Mouse (Mus musculus) hindbrain, embryonic 10.5 days (tissue): Measurements from ENCODE around the gene Afmid. TPM values are rescaled to one million over a fixed set of nuclear protein-coding genes. Genes with fewer than 3 reads are reported as not detected.
A peak's percentile ranks its signal among the peaks of the same experiment; 100 is the strongest.
"Not testable (repeated sequence)": the region's sequence is repeated elsewhere in the genome, so short reads cannot be mapped to it uniquely, and the experiment has no call there.

Experiments
- DNase-seq: peaks from one replicate; pipeline ENCODE4 v3.0.0-alpha.2; 2017; ENCODE audit warnings: low spot score
- H3K27ac ChIP-seq: fragments of 300-500 bp; sonication (generic); 2 replicates; pipeline ENCODE4 v1.5.1; 2016; ENCODE audit warnings: mild to moderate bottlenecking, moderate library complexity
- H3K27me3 ChIP-seq: fragments of 300-500 bp; sonication (generic); 2 replicates; pipeline ENCODE4 v1.6.1; 2016; ENCODE audit warnings: mild to moderate bottlenecking; ENCODE audit not compliant: poor library complexity, insufficient read depth, severe bottlenecking
- H3K36me3 ChIP-seq: fragments of 300-500 bp; sonication (generic); 2 replicates; pipeline ENCODE4 v1.6.1; 2016; ENCODE audit warnings: mild to moderate bottlenecking, moderate library complexity
- H3K4me1 ChIP-seq: fragments of 300-500 bp; sonication (generic); replicated peaks from 2 replicates; pipeline ENCODE4 v1.6.1; 2016; ENCODE audit warnings: mild to moderate bottlenecking
- H3K4me3 ChIP-seq: fragments of 300-500 bp; sonication (generic); 2 replicates; pipeline ENCODE4 v1.5.1; 2016; ENCODE audit warnings: mild to moderate bottlenecking, moderate library complexity
- H3K9me3 ChIP-seq: fragments of 300-500 bp; sonication (generic); 2 replicates; pipeline ENCODE4 v1.6.1; 2016; ENCODE audit warnings: mild to moderate bottlenecking, moderate library complexity
- whole genome bisulfite sequencing: fragments of 180-500 bp; shearing (Covaris S2); methylation state at CpG from one replicate; pipeline ENCODE4 v1.1.7; 2016; 5-methylcytosine and 5-hydroxymethylcytosine counted together
- polyA plus RNA-seq: library from polyadenylated mRNA; unstranded; fragments of >200 nt; fragmentation: Nextera tagmentation; extraction: Ambion mirVana; gene quantifications from 2 replicates; pipeline ENCODE4 v1.2.1, GENCODE M21; 2016

The Afmid gene
- polyA plus RNA-seq, 1 experiment from 2014 or later, result 3.8 TPM

DNA sequence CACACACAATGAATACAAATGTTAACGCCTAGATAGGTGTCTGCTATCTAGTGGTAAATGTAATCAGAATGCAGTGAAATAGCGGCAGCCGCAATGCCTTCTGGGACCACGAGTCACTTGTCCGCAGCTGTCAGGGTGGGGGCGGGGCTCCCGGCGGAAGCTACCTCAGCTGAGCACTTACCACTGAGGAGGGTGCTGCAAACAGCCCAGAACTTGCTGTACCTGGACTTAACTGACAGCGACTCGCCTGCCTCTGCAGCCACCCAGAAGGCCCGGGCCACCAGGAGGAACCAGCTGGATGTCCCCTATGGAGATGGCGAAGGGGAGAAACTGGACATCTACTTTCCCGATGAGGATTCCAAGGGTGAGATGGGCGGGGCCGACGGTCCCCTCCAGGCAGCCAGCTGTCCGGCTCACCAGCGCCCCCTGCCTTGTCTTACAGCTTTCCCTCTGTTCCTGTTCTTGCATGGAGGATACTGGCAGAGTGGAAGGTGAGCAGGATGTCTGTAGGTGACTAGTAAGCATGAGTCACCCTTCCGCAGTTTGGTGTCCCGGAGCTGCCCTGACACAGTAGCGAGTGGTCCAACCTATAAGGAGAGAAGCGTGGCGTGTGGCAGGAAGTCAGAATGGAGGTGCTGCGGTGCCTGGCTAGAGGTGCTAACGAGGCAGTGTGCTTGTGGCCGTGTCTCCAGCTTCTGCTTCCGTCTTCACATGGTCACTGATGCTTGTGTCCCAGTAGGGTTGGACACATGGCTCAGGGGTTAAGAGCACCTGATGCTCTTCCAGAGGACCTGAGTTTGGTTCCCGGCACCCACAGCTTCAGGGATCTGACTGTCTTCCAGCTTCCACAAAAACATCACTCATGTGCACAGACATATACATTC lies 6.6 kb downstream of the Afmid start:
- 17% methylated on average over 28 of the region's 28 CpGs for WGBS
- Histone ChIP-seq H3K4me3 (peak overlapping the region; percentile 56), H3K36me3 (no peaks in the 10 kb centered on the region), H3K27me3 (no peaks in the 10 kb centered on the region), H3K9me3 (no peaks in the 10 kb centered on the region), H3K4me1 (peaks cover 40% of the 10 kb centered on the region), H3K27ac (peak overlapping the region; percentile 66)
- peak; percentile 86 for DNase-seq

DNA sequence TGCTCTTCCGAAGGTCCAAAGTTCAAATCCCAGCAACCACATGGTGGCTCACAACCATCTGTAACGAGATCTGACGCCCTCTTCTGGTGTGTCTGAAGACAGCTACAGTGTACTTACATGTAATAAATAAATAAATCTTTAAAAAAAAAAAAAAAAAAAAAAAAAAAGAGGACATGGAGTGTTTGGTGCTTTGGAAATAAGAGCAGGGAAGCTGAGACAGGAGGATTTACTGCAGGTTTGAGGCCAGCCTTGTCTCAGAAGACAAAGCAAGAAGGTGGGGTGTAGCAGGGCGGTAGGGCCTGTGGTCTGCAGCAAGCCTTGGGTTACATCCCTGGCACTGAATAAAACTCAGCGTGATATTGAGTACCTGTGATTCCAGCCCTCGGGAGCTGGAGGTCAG lies 7.8 kb downstream of the Afmid start:
- not testable (repeated sequence) for H3K27me3 ChIP-seq, H3K4me3 ChIP-seq, H3K36me3 ChIP-seq, DNase-seq, H3K27ac ChIP-seq, H3K9me3 ChIP-seq
- peaks cover 34% of the 10 kb centered on the region for H3K4me1 ChIP-seq
- WGBS, result 81% methylated on average over 5 of the region's 6 CpGs

DNA sequence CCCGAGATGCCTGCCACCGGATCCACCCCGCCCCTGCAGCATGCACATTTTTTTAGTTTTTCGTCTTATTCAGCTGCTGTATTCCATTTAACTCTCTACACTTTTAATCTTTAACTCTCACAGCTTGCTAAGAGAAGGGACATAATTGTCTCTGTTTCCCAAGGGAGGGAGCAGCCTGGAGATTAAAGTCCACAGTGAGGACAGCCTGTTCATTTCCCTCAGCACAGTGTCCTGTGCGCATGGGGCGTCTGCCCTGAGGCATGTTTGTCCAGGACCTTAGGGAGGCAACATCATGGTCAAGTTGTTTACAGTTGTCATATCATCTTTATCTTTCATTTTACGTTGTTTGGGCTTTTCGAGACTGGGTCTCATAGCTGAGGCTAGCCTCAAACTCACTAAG lies 8.4 kb downstream of the Afmid start:
- no peaks in the 10 kb centered on the region for H3K9me3 ChIP-seq
- no peaks in the 10 kb centered on the region for H3K27me3 ChIP-seq
- H3K36me3 ChIP-seq, result no peaks in the 10 kb centered on the region
- no peak for DNase-seq
- WGBS, result 90% methylated on average over 8 of the region's 8 CpGs
- peaks cover 31% of the 10 kb centered on the region for H3K4me1 ChIP-seq
- no peak overlapping the region for H3K4me3 ChIP-seq
- H3K27ac ChIP-seq, result no peak overlapping the region

DNA sequence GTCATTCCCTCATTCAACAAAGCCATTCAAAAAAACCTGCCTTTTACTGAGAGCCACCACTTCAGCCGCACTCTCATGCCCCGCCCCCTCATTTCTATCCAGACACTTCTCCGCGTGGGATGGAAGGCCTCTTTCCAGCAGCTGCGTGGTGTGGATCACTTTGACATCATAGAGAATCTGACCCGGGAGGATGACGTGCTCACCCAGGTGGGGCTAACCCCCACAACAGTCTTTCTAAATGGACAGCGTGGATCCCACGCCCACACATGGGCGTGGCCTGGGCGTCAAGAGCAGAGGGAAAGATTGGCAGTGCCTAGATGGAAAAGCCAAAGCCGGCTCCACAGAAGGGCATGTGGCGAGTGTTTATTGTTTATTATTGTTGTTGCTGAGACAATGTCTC lies 10.6 kb downstream of the Afmid start:
- Histone ChIP-seq H3K4me3 (peak overlapping the region; percentile 23), H3K4me1 (peaks cover 27% of the 10 kb centered on the region), H3K27ac (no peak overlapping the region), H3K36me3 (no peaks in the 10 kb centered on the region), H3K27me3 (no peaks in the 10 kb centered on the region), H3K9me3 (no peaks in the 10 kb centered on the region)
- 31% methylated on average over 13 of the region's 13 CpGs for WGBS
- no peak for DNase-seq

DNA sequence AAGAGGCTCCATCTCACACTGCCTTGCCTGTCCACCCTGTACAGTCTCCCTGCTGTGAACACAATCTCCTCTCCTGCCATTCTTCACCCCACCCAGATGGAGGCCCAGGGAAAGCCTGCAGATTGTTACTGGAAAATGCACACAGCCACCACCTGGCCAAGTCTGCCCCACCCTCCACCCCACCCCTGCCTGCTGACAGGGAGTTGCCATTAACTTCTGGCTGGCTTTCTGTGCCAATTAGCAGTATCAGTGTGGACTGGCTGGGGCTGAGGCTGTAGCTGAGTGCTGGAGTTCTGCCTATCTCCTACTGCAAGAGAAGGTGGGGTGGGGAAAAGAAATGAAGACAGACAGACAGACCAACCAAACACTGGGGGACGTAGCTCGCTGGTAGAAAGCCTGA lies 12.8 kb downstream of the Afmid start:
- no peaks in the 10 kb centered on the region for H3K36me3 ChIP-seq

DNA sequence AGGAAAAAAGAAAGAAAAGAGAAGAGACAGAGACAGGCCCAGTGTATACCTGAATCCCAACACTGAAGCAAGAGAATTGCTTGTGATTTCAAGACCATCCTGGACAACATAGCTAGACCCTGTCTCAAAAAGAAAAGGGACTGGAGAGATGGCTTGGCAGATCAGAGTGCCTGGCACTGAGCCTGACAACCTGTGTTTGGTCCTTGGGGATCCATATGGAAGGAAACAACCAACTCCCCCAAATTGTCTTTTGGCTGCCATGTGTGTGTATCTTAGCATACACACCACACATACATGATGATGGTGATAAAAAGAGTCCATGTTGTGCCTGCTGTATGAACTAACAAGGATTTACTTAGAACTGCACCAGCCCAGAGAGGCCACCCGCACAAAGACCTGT lies 13.3 kb downstream of the Afmid start:
- no peaks in the 10 kb centered on the region for H3K36me3 ChIP-seq
- no peak for DNase-seq
- no peaks in the 10 kb centered on the region for H3K27me3 ChIP-seq
- H3K4me1 ChIP-seq, result peaks cover 16% of the 10 kb centered on the region
- no peaks in the 10 kb centered on the region for H3K9me3 ChIP-seq
- 93% methylated on average over 1 of the region's 1 CpGs for WGBS
- H3K4me3 ChIP-seq, result no peak overlapping the region
- H3K27ac ChIP-seq, result no peak overlapping the region

More for the DNA sequence above, 12.8 kb downstream of the Afmid start:
- no peaks in the 10 kb centered on the region for H3K9me3 ChIP-seq
- 78% methylated on average over 2 of the region's 2 CpGs for WGBS
- DNase-seq, result no peak
- peaks cover 16% of the 10 kb centered on the region for H3K4me1 ChIP-seq
- no peak overlapping the region for H3K27ac ChIP-seq
- no peaks in the 10 kb centered on the region for H3K27me3 ChIP-seq
- H3K4me3 ChIP-seq, result no peak overlapping the region

DNA sequence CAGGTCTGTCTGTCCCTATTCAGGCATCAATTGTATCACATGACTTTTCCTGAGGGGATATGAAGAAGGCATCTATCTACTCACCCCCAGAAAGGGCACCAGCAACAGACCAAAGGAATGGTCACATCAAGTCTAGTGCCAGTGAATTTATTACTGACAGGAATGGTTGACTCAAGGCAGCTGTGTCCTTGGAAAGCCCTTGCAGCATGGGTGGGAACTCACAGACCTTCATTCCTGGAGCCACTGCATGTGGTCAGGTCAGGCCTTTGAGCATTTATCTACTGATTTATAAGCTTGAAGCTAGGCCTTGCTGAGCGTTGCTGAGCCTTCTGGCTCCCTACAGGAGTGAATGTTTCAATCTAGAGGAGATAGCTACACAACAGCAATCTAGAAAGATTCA lies 15.2 kb downstream of the Afmid start:
- 64% methylated on average over 1 of the region's 1 CpGs for WGBS
- Histone ChIP-seq H3K27ac (no peak overlapping the region), H3K36me3 (no peaks in the 10 kb centered on the region), H3K9me3 (no peaks in the 10 kb centered on the region), H3K27me3 (no peaks in the 10 kb centered on the region), H3K4me1 (peaks cover 13% of the 10 kb centered on the region), H3K4me3 (no peak overlapping the region)
- no peak for DNase-seq

DNA sequence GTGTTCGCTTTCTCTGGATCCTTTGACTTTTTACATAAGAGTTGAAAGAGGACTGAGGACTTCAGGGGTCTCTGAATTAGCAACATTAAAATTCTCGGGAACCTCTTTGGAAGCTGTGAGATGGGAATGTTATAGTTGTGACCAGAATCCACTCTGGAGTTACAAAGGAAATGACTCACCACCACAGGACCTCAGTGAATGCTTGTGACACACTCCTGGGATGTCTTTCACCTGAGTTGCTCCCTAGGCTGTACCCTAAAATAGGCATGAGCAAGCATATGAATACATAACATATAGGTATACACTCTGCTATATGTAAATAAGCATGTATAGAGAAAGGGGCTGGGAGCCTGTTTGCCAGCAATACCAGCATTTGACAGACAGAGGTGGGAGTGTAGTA lies 17.7 kb downstream of the Afmid start:
- Histone ChIP-seq H3K9me3 (no peaks in the 10 kb centered on the region), H3K4me1 (peaks cover 16% of the 10 kb centered on the region), H3K4me3 (no peak overlapping the region), H3K27ac (no peak overlapping the region), H3K27me3 (no peaks in the 10 kb centered on the region), H3K36me3 (no peaks in the 10 kb centered on the region)
- 91% methylated on average over 2 of the region's 2 CpGs for WGBS
- no peak for DNase-seq

DNA sequence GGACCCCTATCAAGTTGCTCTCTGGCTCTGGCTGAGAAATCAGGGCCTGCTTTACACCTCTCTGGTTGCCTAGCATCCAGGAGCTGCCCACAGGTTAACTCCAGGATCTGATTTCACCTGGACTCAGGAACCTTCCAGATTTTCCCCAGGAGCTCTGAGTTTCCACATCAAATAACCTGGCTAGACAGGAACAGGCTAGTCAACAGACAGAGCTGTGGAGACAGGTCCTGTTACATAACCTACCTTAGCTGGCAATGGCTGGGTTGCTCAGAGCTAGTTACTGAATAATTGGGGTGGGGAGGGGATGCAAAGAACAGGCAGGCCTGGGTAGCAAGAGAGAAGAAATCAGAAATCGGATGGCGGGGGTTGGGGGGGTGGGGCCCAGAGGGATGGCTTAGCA lies 19.3 kb downstream of the Afmid start:
- Histone ChIP-seq H3K27me3 (no peaks in the 10 kb centered on the region), H3K9me3 (no peaks in the 10 kb centered on the region), H3K4me1 (peaks cover 27% of the 10 kb centered on the region), H3K36me3 (no peaks in the 10 kb centered on the region), H3K4me3 (no peak overlapping the region), H3K27ac (0 out of 2 replicates have a peak overlapping the region, but pooled peaks have one; percentile 6)
- no peak for DNase-seq
- WGBS, result 80% methylated on average over 2 of the region's 2 CpGs

DNA sequence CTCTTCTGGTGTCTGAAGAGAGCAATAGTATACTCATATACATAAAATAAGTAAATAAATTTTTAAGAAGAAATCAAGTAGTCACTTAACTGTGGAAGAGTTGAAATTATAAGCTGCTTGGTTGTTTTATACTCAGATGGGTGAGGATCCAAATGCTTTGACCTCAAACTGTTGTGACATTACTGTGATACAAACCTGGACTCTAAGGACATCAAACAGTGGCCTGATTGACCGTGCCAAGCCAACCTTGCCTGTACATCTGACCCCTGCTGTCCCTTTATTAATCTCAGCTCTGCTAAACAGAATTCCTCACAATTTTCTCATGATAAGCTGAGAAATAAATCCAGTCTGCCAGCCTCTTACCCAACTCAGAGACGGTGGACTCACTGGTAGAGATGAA lies 19.9 kb downstream of the Afmid start:
- Histone ChIP-seq H3K27me3 (no peaks in the 10 kb centered on the region), H3K27ac (no peak overlapping the region), H3K36me3 (no peaks in the 10 kb centered on the region), H3K9me3 (no peaks in the 10 kb centered on the region), H3K4me3 (no peak overlapping the region), H3K4me1 (peaks cover 33% of the 10 kb centered on the region)
- 88% methylated on average over 2 of the region's 2 CpGs for WGBS
- no peak for DNase-seq

DNA sequence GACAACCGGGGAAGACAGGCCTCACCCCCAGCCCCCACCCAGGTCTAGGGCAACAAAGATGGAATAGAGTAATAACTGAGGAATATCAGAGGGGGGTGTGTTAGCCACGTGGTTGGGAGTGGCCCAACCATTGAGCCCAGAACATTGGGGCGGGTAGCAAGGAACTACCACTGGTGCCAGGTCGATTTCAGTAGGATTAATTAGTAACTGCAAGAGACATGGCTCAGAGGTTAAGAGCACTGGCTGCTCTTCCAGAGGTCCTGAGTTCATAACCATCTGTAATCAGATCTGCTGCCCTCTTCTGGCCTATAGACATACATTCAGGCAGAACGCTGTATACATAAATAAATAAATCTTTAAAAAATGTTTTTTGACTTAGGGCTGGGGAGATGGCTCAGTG lies 20.9 kb downstream of the Afmid start:
- no peak for DNase-seq
- no peaks in the 10 kb centered on the region for H3K27me3 ChIP-seq
- H3K36me3 ChIP-seq, result peaks cover 9% of the 10 kb centered on the region
- H3K4me3 ChIP-seq, result no peak overlapping the region
- no peak overlapping the region for H3K27ac ChIP-seq
- no peaks in the 10 kb centered on the region for H3K9me3 ChIP-seq
- WGBS, result 59% methylated on average over 5 of the region's 5 CpGs
- H3K4me1 ChIP-seq, result peaks cover 37% of the 10 kb centered on the region

DNA sequence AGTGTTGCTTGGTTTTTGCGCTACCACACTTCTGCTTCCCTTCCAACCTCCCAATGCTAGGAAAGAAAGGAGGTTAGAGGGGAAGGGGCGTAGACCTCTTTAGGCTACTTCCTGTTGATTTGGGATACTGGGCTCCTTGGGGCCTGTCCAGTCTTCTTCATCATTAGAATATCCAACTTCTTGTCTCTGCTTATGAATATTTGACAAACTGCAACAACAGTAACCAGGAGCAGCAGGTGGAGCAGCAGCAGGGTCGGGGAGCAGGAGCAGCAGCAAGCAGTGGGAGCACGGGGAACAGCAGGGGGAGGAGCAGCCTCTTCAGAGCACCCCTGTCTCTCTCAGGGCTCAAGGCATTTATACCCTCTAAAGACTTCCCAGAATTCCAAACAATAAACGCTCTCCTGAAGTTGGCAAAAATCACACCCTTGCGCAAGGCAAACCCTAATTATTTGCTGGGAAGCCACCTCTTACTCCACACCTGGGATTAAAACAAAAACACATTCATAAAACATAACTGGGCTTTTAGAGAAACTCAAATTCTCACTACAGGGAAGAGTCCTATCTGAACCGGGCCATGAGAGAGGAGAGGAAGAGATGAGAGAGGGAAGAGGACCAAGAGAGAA lies 22.0 kb downstream of the Afmid start:
- Histone ChIP-seq H3K36me3 (peaks cover 19% of the 10 kb centered on the region), H3K27ac (peak overlapping the region; percentile 95)

DNA sequence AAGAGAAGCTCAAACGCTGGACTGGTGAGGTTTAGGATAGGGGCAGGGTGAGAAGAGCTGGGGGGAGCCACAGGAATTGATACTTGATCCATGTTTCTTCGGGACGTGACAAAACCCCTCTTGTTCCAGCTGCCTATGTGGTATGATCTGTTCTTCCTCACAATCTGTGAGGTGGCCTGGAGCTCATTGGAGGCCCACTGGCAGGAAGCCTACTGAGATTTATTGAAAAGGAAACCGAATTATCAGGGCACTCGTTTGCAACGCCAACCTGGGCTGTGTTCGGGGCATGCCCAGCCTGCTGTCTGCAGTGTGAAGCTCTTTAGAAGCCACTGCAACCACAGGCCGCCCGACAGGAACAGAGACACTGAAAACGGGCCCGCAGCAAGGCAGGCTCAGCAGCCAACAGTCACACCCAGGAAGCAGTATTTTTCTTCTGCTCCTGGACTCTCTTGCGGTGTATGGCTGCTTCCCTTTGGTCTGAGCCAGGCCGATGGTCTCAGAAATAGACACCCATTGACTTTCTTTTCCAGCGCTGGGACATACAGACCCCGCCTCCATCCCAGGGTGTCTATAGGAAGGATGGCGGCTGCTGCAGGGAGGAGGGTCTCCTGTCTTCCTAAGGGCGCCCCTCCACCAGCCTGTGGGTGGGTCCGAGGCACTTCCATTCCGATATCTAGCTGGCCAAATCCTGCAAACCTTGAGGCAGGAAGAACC lies 22.7 kb downstream of the Afmid start:
- H3K4me1 ChIP-seq, result peaks cover 37% of the 10 kb centered on the region
- no peaks in the 10 kb centered on the region for H3K27me3 ChIP-seq
- no peaks in the 10 kb centered on the region for H3K9me3 ChIP-seq
- DNase-seq, result no peak
- peak overlapping the region; percentile 95 for H3K27ac ChIP-seq
- H3K4me3 ChIP-seq, result peak overlapping the region; percentile 86
- peaks cover 27% of the 10 kb centered on the region for H3K36me3 ChIP-seq
- WGBS, result 10% methylated on average over 19 of the region's 19 CpGs

More for the DNA sequence above, 22.0 kb downstream of the Afmid start:
- Histone ChIP-seq H3K4me1 (peaks cover 37% of the 10 kb centered on the region), H3K9me3 (no peaks in the 10 kb centered on the region), H3K27me3 (no peaks in the 10 kb centered on the region), H3K4me3 (peak overlapping the region; percentile 86)
- WGBS, result 86% methylated on average over 7 of the region's 7 CpGs
- DNase-seq, result no peak
